Mouse (Mus musculus): Measurements from ENCODE around the gene Scrn1.

The Scrn1 gene

GRCm38 (mm10) chr6:54565665-54566545, at the start of gene Scrn1:
Gene Scrn1 (minus strand): TSS chr6:54566489.
- DNase-seq, result peak; percentile 84 to 86

GRCm38 (mm10) chr6:54606241-54606640, 40.0 kb upstream of the Scrn1 start:
- no peak for DNase-seq

- no peak for DNase-seq
Observed at GRCm38 (mm10) chr6:54604001-54604715, 37.9 kb upstream of the Scrn1 start.

DNA sequence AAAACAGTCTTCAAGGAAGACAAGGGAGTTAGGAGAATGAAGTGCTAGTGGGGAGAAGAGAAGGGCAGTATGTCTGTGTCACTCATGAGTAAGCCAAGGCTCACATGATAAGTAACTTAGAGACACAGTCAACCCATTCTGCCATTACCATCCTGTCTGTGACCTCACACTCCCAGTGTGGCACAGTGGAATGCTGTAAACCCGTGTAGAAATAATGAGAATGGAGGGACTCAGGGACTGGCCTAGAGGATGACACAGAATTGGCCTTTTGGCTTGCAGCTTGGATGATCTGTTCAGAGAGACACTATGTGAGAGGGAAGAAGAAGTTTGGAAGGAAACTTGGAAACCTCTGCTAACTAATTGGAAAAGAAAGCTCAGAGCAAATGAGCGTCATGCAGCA, 36.6 kb upstream of the Scrn1 start:
- no peak for DNase-seq

- no peak for DNase-seq
Observed at GRCm38 (mm10) chr6:54600681-54601347, 34.5 kb upstream of the Scrn1 start.

GRCm38 (mm10) chr6:54597711-54598110, 31.4 kb upstream of the Scrn1 start:
- DNase-seq, result no peak

DNA sequence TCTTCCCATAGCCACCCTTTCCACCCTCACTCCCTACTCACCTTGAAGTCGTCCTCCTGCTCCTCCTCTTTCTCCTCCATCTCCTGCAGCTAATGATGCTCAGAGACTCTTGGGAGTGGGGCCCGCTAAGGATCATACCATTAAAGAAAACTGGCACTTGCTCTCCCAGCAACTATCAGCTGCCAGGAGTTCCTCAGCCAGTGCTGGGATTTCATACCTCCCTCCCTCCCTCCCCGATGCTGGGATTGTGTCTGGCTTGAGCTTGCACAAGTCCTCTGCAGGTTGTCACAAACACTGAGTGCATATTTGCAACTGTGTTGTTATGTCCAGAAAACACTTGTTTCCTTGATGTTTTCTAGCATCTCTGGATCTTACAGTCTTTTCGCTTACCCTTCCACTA, 30.9 kb upstream of the Scrn1 start, which contains the start of gene Fkbp14:
Gene Fkbp14, minus strand, starts transcription at position 101 of the 400 bp plus-strand sequence.
- DNase-seq, result no peak

GRCm38 (mm10) chr6:54595330-54595878, 29.1 kb upstream of the Scrn1 start:
- no peak for DNase-seq

- peak; percentile 95 to 97 for DNase-seq
Observed at GRCm38 (mm10) chr6:54594469-54595329, 28.4 kb upstream of the Scrn1 start, which contains the start of gene Plekha8. Gene Plekha8 (plus strand): TSS chr6:54595111.

GRCm38 (mm10) chr6:54593766-54594468, 27.6 kb upstream of the Scrn1 start:
- no peak for DNase-seq

DNA sequence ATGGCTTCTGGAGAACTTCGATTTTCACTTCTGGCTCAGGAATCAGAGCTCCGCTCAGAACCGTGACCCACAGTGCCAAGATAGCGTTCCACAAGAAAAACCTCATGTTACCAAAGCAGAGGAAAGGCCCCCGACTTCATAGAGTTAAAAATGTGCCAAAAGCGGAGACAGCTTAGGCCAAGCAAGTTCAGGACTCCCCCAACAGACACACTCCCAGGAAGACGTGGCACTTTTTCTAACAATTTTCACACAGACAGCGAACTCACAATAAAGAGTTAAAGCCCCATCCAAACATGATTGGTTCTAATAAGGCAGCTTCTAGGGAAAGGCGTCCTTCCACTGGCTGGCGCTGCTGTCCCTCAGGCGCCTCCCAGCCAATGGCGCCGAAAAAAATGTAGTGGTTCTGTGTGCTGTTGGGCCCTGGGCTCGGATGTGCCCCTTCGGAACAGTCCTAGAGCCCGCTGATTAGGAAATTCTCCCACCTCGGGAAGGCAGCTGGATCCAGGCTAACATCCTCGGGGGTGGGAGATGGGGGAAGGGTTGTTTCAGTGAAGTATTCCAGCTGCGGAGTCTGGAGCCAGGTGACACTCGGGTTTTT, 26.7 kb upstream of the Scrn1 start:
- peak; percentile 95 to 96 for DNase-seq

- no peak for DNase-seq
Observed at GRCm38 (mm10) chr6:54591778-54592177, 25.5 kb upstream of the Scrn1 start.

DNA sequence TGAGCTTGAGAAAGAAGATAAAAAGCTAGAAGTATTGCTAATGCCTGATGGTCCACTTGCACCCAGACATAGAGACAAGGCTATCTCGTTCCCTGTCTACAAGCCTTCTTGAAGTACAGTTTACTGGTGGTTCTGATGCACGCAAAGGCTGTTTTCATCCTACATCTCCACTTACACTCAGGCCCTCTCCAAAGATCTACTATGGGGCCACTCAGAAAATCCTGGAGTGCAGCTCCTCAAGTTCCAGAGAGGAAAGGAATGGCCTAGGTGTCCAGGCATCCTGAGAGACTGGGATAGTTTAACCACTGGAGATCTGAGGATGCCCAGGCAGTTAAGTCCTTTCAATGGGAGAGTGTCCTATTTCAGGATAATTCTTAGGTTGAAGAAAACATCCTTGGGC, 24.4 kb upstream of the Scrn1 start:
- no peak for DNase-seq

DNA sequence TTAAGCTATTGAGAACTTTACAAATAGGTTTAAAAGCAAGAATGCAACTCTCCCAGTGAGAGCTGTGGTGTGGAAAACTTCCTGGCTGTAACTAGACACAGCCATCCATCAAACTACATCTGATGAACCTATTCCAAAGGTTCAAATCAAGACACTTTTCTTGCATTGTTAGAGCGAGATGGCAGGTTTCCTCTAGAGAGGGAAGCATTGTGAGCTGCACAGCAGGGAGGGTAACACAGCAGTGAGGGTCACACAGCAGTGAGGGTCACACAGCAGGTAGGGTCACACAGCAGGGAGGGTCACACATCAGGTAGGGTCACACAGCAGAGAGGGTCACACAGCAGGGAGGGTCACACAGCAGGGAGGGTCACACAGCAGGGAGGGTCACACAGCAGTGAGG, 21.9 kb upstream of the Scrn1 start:
- DNase-seq, result no peak

DNA sequence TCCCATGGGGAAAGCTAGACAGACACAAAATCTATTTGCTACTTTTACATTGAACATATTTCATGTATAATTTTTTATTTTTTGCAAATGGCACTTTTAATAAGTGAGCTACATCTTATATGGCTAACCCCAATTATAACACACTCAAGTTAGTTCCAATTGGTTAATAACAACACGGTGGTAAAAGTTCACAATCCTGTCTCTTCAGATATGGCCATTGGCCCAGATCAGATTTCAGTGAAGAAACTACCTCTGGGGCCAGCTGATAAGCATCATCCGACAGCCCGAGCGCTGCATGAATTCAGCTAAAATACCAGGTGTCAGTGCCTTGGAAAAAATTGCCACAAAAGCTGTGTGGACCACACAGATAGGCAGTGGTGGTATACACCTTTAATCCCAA, 21.4 kb upstream of the Scrn1 start:
- DNase-seq, result no peak

- DNase-seq, result no peak
Observed at GRCm38 (mm10) chr6:54586911-54587310, 20.6 kb upstream of the Scrn1 start.

DNA sequence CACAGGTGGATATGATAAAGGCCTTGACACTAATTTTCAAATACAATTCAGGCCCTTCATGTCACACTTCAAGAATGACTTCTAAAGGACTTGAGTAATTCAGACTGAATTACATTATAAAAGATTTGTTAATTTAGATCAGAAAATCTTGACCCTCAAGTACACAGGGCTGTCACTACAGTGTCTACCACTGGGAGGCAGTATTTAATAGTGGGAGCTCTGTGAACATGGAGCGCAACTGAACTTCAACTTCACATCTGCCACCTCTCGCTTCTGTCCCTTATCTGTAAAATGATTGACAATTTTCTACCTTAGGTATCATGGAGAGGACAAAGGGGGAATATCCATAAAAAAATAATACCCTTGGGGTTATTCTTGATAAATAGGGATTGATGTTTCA, 19.9 kb upstream of the Scrn1 start:
- DNase-seq, result peak; percentile 78 to 86

DNA sequence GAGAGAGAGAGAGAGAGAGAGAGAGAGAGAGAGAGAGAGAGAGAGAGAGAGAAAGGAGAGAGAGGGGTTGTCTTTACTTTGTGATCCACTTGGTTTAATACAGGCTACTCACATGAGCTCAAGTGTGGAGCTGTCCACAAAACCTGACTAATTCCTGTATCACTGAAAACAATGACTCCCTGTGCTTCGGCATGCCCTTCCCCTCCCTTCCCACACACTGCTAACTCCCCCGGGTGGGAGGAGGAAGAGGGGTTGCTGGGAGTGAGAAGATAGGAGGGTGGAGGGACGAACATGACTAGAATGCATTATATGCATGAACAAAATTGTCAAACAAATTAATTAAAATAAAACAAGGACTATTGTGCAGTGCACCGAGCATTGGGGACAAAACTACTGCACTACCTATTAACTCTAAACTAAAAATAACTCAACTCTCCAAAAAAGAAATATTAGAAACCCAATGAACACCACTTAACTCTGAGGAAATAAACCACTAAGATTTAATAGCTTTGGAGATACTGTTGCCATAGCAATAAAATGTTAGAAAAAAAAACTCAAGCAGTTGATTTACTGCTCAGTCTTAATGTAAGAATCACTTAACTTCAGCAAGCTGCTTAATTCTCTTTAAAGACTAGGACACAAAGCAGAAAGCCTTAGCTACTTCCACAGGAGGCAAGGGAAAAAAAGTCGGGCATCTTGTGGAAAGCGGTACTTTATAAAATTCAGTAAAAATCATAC, 7.1 kb upstream of the Scrn1 start:
- no peak for DNase-seq

DNA sequence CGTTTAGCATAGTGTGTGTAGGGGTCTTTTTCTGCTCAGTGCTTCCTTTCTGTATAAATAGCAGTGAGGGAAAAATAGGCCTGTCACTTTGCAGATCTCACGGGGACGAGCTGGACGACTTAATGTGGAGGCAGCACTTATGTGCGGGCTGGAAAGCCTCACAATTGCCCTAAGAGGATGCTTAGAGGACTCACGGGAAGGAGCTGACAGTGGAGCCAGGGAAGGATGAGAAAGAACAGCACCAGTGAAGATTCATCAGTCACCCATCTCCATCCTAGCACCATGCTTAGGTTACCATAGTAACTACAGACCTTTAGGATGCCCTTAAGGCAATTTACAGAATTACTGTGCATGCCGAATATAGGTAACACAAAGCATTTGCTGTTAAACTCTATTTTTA, 3.5 kb upstream of the Scrn1 start:
- no peak for DNase-seq

GRCm38 (mm10) chr6:54566546-54566919, 244 bp upstream of the Scrn1 start:
- DNase-seq, result no peak
